Mouse (Mus musculus) frontal cortex, postnatal 14 days (tissue): ENCODE measurements at regions not wholly inside any gene's neighbourhood (a gene's known extent, or its start where the extent isn't known, plus 50 kb on each side); places are given as distances from the start of the nearest gene placed in this dataset.

Experiments used
- DNase-seq, 2 experiments: peaks; one replicate each; pipeline ENCODE4 v3.0.0; 2022; ENCODE audit warnings: low spot score in 2 of 2

GRCm38 (mm10) chr13:44238308-44238707, 453.7 kb downstream of the Cd83 start:
- DNase-seq, result peak; percentile 37 to 49

GRCm38 (mm10) chr13:44243211-44243610, 458.6 kb downstream of the Cd83 start:
- DNase-seq, result no peak

- no peak for DNase-seq
Observed at GRCm38 (mm10) chr13:44246714-44247251, 462.2 kb downstream of the Cd83 start.

GRCm38 (mm10) chr13:44247861-44248260, 463.3 kb downstream of the Cd83 start:
- DNase-seq, result no peak

- no peak for DNase-seq
Observed at GRCm38 (mm10) chr13:44248401-44248800, 463.8 kb downstream of the Cd83 start.

- no peak for DNase-seq
Observed at GRCm38 (mm10) chr13:44249119-44249518, 464.5 kb downstream of the Cd83 start.

- DNase-seq, result no peak
Observed at GRCm38 (mm10) chr13:44250474-44251201, 466.1 kb downstream of the Cd83 start.

GRCm38 (mm10) chr13:44251503-44251902, 466.9 kb downstream of the Cd83 start:
- no peak for DNase-seq

GRCm38 (mm10) chr13:44252496-44252895, 467.9 kb downstream of the Cd83 start:
- DNase-seq, result no peak

GRCm38 (mm10) chr13:44258422-44258821, 470.9 kb upstream of the Jarid2 start:
- no peak for DNase-seq

- no peak for DNase-seq
Observed at GRCm38 (mm10) chr13:44260039-44260438, 469.2 kb upstream of the Jarid2 start.

GRCm38 (mm10) chr13:44260637-44261333, 468.5 kb upstream of the Jarid2 start:
- DNase-seq, result no peak

- no peak for DNase-seq
Observed at GRCm38 (mm10) chr13:44272746-44273524, 456.3 kb upstream of the Jarid2 start.

GRCm38 (mm10) chr13:44277952-44278351, 451.3 kb upstream of the Jarid2 start:
- DNase-seq, result no peak

- DNase-seq, result peak in 1 of 2 experiments; percentile 13
Observed at GRCm38 (mm10) chr13:44279036-44279435, 450.2 kb upstream of the Jarid2 start.

GRCm38 (mm10) chr13:44280296-44280695, 449.0 kb upstream of the Jarid2 start:
- no peak for DNase-seq

GRCm38 (mm10) chr13:44281796-44282195, 447.5 kb upstream of the Jarid2 start:
- DNase-seq, result no peak

GRCm38 (mm10) chr13:44282306-44282705, 447.0 kb upstream of the Jarid2 start:
- no peak for DNase-seq

- peak; percentile 22 to 45 for DNase-seq
Observed at GRCm38 (mm10) chr13:44282731-44283571, 446.3 kb upstream of the Jarid2 start.

- no peak for DNase-seq
Observed at GRCm38 (mm10) chr13:44285881-44286280, 443.4 kb upstream of the Jarid2 start.

GRCm38 (mm10) chr13:44290199-44290598, 439.1 kb upstream of the Jarid2 start:
- DNase-seq, result no peak
